Mouse (Mus musculus): Measurements from ENCODE around the gene Flnb.

GRCm38 (mm10) chr14:7822693-7823092 is 4.9 kb downstream of the Flnb start:
- TF ChIP-seq CTCF (IDR thresholded peaks at IDR 0.05) = no peak
- TF ChIP-seq EP300 (IDR thresholded peaks at IDR 0.05) = no peak

Measured in lung, postnatal 0 days (tissue).